Mouse (Mus musculus) cortical plate, adult 2 months (tissue): ENCODE measurements at regions not wholly inside any gene's neighbourhood (a gene's known extent, or its start where the extent isn't known, plus 50 kb on each side); places are given as distances from the start of the nearest gene placed in this dataset.
"Not testable (repeated sequence)": the region's sequence is repeated elsewhere in the genome, so short reads cannot be mapped to it uniquely, and the experiment has no call there.

Experiments used
- H3K27ac ChIP-seq: fragments of 200-500 bp; 2 replicates; pipeline ENCODE4 v1.5.1; 2012; ENCODE audit warnings: low read length, control low read depth, inconsistent platforms; ENCODE audit not compliant: insufficient read depth
- H3K4me1 ChIP-seq: fragments of 200-500 bp; 2 replicates; pipeline ENCODE4 v1.6.1; 2011; ENCODE audit warnings: low read length; ENCODE audit not compliant: control insufficient read depth, insufficient read depth
- H3K4me3 ChIP-seq: fragments of 200-500 bp; 2 replicates; pipeline ENCODE4 v1.5.1; 2011; ENCODE audit warnings: mild to moderate bottlenecking, low read length, control low read depth; ENCODE audit not compliant: insufficient read depth
- CTCF ChIP-seq: fragments of 200-500 bp; IDR thresholded peaks from 2 replicates; pipeline ENCODE4 v1.5.1; 2011; ENCODE audit warnings: mild to moderate bottlenecking, control low read depth, low read length; ENCODE audit not compliant: insufficient read depth; ENCODE audit errors: extremely low read depth
- POLR2A ChIP-seq: fragments of 200-500 bp; IDR thresholded peaks from 2 replicates; pipeline ENCODE4 v1.6.1; 2011; ENCODE audit warnings: mild to moderate bottlenecking, low read length, control low read depth; ENCODE audit not compliant: insufficient read depth; ENCODE audit errors: extremely low read depth

DNA sequence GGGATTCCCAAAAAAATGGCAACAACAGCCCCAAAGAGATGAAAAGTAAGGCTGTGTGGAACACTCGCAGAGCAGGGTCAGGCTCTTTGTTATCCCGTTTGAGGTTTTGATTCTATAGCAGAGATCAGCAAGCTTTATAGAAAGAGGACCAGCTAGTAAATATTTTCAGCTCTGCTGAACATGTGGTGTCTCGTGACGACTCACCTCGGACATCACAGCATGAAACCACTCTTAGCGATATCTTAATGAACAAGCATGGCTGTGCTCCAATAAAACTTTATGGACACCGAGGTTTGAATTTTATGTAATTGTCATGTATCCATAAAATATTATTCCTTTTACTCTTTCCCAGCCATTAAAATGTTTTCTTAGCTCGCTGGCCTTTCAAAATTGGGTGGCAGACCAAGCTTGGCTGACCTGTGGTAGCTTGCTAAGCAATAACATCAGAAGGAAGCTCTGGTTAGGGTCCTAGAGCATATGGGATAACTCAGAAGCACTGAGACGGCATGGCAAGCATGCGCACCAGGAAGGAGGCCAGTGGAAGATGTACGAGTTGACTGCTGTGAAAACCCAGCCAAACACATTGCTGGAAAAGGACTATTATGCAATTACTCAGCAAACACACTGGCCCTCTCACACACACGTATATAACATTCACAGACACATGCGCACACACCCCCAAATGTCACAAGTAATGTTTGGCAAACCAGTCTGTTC, 81.4 kb upstream of the Gm12728 start:
- TF ChIP-seq CTCF (no peak), POLR2A (no peak)
- Histone ChIP-seq H3K4me3 (no peak overlapping the region), H3K4me1 (no peaks in the 10 kb centered on the region), H3K27ac (no peak overlapping the region)

DNA sequence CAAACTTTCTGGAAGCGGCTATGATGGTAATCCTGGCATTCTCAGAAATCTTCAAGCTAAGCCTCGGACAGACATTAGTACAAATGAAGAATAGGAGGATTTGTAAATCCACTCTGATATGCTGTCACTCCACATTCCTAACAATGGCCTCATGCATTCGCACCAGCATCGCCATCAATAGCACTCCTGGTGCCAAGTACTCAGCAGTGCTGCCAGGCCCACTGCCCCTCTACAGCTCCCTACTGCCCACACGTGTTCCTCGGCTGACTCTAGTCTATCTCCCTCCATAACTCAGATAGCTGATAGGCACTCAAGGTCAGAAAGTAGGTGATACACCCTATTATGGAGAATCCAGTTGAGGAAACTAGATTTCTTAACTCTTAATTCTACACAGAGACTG, 75.7 kb upstream of the Gm12728 start:
- Histone ChIP-seq H3K27ac (no peak overlapping the region), H3K4me1 (no peaks in the 10 kb centered on the region), H3K4me3 (no peak overlapping the region)
- TF ChIP-seq CTCF (no peak), POLR2A (no peak)

DNA sequence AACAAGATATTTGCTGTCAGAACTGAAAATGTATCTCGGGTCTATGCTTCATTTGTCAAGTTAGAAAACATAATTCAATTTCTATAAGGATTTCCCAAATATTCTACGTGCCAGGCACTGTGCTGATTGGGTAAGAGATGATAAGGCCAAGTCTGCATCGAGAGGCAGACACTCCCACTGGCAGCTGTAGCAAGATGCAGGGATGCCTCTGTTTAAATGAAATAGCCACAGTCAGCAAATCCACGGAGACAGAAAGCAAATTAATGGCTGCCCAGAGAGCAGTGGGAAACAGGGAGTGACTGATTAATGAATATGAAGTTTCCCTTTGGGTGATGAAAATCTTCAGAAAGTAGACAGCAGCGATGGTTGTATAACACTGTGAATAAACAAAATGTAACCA, 71.6 kb upstream of the Gm12728 start:
- Histone ChIP-seq H3K27ac (no peak overlapping the region), H3K4me1 (no peaks in the 10 kb centered on the region), H3K4me3 (no peak overlapping the region)
- TF ChIP-seq POLR2A: no peak
- no peak for TF ChIP-seq CTCF

DNA sequence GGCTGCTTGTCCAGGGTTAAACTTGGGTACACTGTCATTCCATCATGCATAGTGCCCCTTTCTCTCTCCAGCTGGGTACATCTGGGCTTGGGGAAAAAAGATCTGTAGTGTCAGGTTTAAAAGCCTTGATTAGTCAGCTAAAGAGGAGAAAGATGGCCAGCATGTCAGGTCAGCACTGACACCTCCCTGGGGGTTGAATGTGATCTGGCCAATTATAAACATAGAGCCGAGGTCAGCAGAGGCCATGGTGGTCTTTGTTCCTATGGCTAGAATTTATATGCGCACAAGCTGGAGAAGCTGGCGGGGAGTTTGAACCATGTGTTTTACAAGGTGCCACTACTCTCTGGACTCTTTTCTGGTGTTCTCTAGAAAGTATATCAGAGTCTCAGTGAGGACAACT, 61.0 kb upstream of the Gm12728 start:
- TF ChIP-seq CTCF (no peak), POLR2A (no peak)
- Histone ChIP-seq H3K4me3 (no peak overlapping the region), H3K27ac (no peak overlapping the region), H3K4me1 (no peaks in the 10 kb centered on the region)

GRCm38 (mm10) chr4:105730900-105731299, 58.8 kb upstream of the Gm12728 start:
- TF ChIP-seq CTCF: no peak
- H3K4me3 ChIP-seq: no peak overlapping the region
- H3K27ac ChIP-seq: no peak overlapping the region
- no peaks in the 10 kb centered on the region for H3K4me1 ChIP-seq

DNA sequence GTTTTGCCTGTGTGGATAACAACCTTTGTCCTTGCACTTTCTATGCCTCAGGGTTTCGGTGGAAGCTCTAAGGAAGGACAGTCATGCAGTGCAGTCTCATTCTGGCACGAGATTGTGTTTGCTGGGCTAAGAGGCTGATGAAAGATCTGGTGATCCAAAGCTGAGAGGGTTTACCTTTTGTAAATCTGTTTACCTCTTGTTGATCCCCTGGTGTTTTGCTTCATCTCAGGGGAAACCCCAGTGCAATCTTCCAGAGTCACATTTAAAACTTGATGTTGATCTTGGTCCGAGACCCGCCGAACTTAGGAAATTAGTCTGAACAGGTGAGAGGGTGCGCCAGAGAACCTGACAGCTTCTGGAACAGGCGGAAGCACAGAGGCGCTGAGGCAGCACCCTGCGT, 54.6 kb upstream of the Gm12728 start:
- H3K27ac ChIP-seq, H3K4me3 ChIP-seq, H3K4me1 ChIP-seq: not testable (repeated sequence)
